Mouse (Mus musculus) neural tube, embryonic 13.5 days (tissue): ENCODE measurements around the gene D10Wsu102e. TPM values are rescaled to one million over a fixed set of nuclear protein-coding genes. Genes with fewer than 3 reads are reported as not detected.
"Not testable (repeated sequence)": the region's sequence is repeated elsewhere in the genome, so short reads cannot be mapped to it uniquely, and the experiment has no call there.

Source experiments
- ATAC-seq: fragments of 200-750 bp; cut with Nextera tagmentation; 2 replicates; pipeline ENCODE4 v1.8.0; 2017; ENCODE audit warnings: low read depth, mild to moderate bottlenecking, moderate TSS enrichment, moderate library complexity
- H3K27ac ChIP-seq: fragments of 300-500 bp; sonication (generic); replicated peaks from 2 replicates; pipeline ENCODE4 v1.5.1; 2015; ENCODE audit warnings: moderate library complexity, mild to moderate bottlenecking, inconsistent platforms
- H3K27me3 ChIP-seq: fragments of 300-500 bp; sonication (generic); 2 replicates; pipeline ENCODE4 v1.6.1; 2015; ENCODE audit warnings: mild to moderate bottlenecking, inconsistent platforms
- H3K36me3 ChIP-seq: fragments of 300-500 bp; sonication (generic); 2 replicates; pipeline ENCODE4 v1.6.1; 2015; ENCODE audit warnings: mild to moderate bottlenecking, inconsistent platforms
- H3K4me1 ChIP-seq: fragments of 300-500 bp; sonication (generic); replicated peaks from 2 replicates; pipeline ENCODE4 v1.6.1; 2015; ENCODE audit warnings: inconsistent platforms
- H3K4me2 ChIP-seq: fragments of 300-500 bp; sonication (generic); 2 replicates; pipeline ENCODE4 v1.6.1; 2015; ENCODE audit warnings: inconsistent platforms, mild to moderate bottlenecking, moderate library complexity
- H3K4me3 ChIP-seq: fragments of 300-500 bp; sonication (generic); 2 replicates; pipeline ENCODE4 v1.5.1; 2015; ENCODE audit warnings: mild to moderate bottlenecking, inconsistent platforms
- H3K9ac ChIP-seq: fragments of 300-500 bp; sonication (generic); 2 replicates; pipeline ENCODE4 v1.6.1; 2015; ENCODE audit warnings: moderate library complexity, mild to moderate bottlenecking, inconsistent platforms
- H3K9me3 ChIP-seq: fragments of 300-500 bp; sonication (generic); 2 replicates; pipeline ENCODE4 v1.6.1; 2016; ENCODE audit warnings: inconsistent platforms
- WGBS: fragments of 180-500 bp; shearing (Covaris S2); methylation state at CpG from one replicate; pipeline ENCODE4 v1.1.7; 2015; 5-methylcytosine and 5-hydroxymethylcytosine counted together
- polyA plus RNA-seq: library from polyadenylated mRNA; unstranded; fragments of >200 nt; fragmentation: Nextera tagmentation; extraction: Ambion mirVana; gene quantifications from 2 replicates; pipeline ENCODE4 v1.2.1, GENCODE M21; 2015

D10Wsu102e gene
- polyA plus RNA-seq, 1 experiment from 2014 or later = 0.82 TPM

DNA sequence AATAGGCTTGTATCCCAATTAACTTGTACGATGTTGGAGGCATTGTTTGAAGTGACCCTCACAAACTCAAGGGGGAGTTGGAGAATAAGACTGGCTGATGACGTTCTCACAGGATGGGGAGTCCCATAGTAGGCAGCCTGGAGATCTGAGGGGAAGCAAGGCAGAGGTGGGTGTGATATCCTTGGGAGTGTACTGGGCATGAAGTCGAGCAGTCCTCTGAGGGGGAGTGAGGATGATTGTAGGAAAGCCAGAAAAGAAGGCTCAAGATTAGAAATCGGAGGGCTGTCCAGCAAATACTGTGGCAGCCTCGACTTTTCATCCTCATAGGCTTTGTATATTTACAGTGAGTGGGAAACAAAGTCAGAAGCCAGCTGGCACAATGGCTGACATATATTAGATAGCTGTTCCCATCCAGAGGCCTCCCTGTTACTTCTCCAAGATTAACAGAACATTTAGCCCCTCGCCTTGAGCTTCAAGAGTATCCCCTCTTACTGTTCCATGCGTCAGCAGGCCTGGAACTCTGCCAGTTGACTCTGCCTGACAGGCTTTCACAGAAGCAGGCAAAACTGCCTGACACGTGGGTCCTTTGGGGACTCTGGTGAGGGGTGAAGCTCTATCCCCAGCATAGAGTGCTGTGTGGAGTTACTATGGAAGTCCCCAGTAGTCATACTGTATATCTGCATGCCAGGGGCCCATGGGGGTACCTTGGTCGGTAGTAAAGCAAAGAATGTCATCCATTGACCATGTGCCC lies 18.2 kb downstream of the D10Wsu102e start:
- Histone ChIP-seq H3K36me3 (peaks cover 23% of the 10 kb centered on the region), H3K27me3 (no peaks in the 10 kb centered on the region), H3K27ac (no peak overlapping the region), H3K9me3 (no peaks in the 10 kb centered on the region), H3K4me1 (0 out of 2 replicates have a peak, but pooled peaks cover 5% of the 10 kb centered on the region), H3K4me2 (no peak overlapping the region), H3K4me3 (no peak overlapping the region), H3K9ac (no peak overlapping the region)
- WGBS = 75% methylated on average over 9 of the region's 9 CpGs
- no peak for ATAC-seq

DNA sequence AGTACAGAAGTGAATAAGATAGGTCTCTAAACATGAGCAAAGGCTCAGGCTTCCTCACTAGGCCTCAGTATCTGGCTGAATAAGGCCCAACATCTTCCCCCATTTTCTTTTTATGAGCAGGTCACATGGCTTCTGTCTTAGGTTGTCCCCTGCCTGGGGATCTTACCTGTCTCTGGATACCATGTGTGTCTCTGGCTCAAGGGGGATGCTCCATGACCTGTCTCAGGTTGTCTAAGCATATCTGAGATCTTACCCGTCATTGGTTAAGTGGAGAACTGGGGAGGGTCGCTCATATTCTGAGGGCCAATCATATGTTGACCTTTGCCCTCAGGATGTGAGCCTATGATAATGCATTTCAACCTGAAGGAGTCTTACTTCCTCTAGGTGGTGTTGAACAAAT lies 20.5 kb downstream of the D10Wsu102e start:
- Histone ChIP-seq H3K9ac (no peak overlapping the region), H3K9me3 (no peaks in the 10 kb centered on the region), H3K36me3 (peaks cover 12% of the 10 kb centered on the region; the same call in 1 of the 2 replicates), H3K27me3 (no peaks in the 10 kb centered on the region), H3K4me3 (no peak overlapping the region), H3K4me2 (no peak overlapping the region), H3K4me1 (0 out of 2 replicates have a peak, but pooled peaks cover 5% of the 10 kb centered on the region), H3K27ac (no peak overlapping the region)
- WGBS = 93% methylated on average over 2 of the region's 2 CpGs
- ATAC-seq = no peak

DNA sequence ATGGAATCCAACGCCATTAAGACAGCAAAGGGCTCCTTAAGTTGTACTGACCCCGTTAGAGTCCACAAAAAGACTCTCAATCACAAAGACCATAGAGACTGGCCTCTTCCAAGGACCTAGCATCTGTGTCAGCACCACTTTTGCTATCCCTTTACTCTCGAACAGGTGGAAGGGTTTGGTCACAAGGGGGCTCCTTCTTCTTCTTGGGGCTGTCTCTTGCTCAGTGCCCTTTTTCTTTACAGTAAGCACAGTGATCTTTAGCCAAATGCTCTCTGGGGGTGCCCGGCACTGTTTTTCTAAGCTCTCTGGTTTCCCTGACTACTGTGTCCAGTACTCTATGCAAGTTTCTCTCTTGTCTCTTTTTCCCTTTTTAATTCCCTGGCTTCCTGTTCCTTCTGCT lies 22.5 kb downstream of the D10Wsu102e start:
- Histone ChIP-seq H3K4me3 (no peak overlapping the region), H3K27ac (no peak overlapping the region), H3K4me1 (0 out of 2 replicates have a peak, but pooled peaks cover 5% of the 10 kb centered on the region), H3K9me3 (no peaks in the 10 kb centered on the region), H3K27me3 (no peaks in the 10 kb centered on the region), H3K4me2 (no peak overlapping the region), H3K36me3 (peaks cover 11% of the 10 kb centered on the region; the same call in 1 of the 2 replicates), H3K9ac (no peak overlapping the region)
- 85% methylated on average over 4 of the region's 4 CpGs for WGBS
- no peak for ATAC-seq

DNA sequence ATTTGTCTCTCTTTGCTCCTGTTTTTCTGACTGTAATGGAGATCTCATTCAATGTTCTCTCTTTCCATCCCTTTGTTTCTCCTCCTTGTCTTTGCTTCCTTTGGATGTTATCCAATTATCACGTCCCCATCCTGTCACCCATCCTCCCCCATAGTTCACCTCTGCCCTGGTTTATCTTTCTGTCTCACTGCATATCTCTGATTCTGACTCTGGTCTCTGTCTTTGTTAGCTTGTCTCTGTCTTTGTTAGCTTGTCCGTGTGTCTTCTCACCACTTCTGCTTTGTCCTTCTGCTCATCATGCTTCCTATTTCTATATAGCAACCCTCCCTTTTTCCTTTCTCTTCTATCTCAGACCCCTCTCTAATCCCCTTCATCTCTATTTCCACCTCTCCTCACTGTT lies 23.0 kb downstream of the D10Wsu102e start:
- 85% methylated on average over 2 of the region's 2 CpGs for WGBS
- H3K36me3 ChIP-seq = peaks cover 11% of the 10 kb centered on the region; the same call in 1 of the 2 replicates
- H3K4me3 ChIP-seq = no peak overlapping the region
- 0 out of 2 replicates have a peak, but pooled peaks cover 4% of the 10 kb centered on the region for H3K4me1 ChIP-seq
- no peaks in the 10 kb centered on the region for H3K9me3 ChIP-seq
- H3K27ac ChIP-seq = no peak overlapping the region
- no peak for ATAC-seq
- no peaks in the 10 kb centered on the region for H3K27me3 ChIP-seq
- no peak overlapping the region for H3K9ac ChIP-seq
- H3K4me2 ChIP-seq = no peak overlapping the region

DNA sequence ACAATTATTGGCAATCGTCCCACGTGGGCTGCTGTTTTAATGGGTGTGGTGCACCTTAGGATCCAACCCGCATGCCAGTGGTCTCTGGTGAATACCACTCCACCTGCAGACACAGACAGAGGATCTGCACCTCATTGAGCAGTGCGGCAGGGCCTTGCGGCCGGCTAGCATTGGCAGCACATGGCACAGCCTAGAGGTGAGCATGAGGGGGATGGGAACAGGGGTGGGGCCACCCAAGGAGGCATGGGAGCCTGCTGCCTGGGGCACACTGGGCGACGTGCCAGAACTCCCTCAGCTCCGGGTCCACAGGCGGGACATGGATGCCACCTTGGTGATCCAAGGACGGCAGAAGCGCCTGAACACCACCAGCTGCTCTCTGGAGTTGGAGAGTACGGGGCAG lies 23.8 kb downstream of the D10Wsu102e start:
- no peak for ATAC-seq
- H3K4me2 ChIP-seq = no peak overlapping the region
- peaks cover 11% of the 10 kb centered on the region; the same call in 1 of the 2 replicates for H3K36me3 ChIP-seq
- H3K9ac ChIP-seq = no peak overlapping the region
- H3K4me3 ChIP-seq = no peak overlapping the region
- H3K9me3 ChIP-seq = no peaks in the 10 kb centered on the region
- WGBS = 93% methylated on average over 13 of the region's 13 CpGs
- H3K27me3 ChIP-seq = no peaks in the 10 kb centered on the region
- H3K4me1 ChIP-seq = no peaks in the 10 kb centered on the region
- no peak overlapping the region for H3K27ac ChIP-seq

DNA sequence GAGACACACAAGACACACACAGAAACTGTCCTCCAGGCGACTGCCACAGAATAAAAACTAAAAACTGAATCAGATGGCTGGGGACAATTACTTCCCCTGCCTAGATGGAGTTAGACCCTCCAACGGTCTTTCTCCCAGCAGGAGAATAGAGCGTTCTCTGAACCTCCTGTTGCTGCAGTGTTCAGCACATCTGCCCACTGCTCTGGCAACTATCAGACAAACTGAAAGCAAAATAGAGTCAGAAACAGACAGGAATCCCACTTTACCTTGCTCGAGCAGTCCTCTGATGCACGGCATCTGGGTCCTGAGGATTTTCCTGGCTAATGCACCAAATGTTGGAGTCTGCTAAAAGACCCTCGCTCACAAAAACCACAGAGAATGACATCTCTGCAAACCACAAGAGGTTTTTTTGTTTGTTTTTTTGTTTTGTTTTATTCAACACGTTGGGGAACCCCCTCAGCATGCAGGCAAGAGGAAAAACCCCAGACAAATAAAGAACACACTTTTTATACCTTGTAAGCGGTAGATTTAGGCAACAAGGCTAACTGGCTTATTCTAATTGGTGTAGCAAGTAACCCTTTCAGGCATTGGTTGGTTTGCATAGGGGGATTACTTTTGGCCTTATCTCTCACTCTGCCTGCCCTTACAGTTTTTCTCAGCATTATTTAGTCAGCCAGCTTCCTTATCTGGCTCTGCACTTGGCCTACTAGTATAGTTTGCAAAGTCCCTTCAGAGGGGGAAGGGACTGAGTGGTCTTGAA lies 24.6 kb downstream of the D10Wsu102e start:
- Histone ChIP-seq H3K36me3 (peaks cover 11% of the 10 kb centered on the region; the same call in 1 of the 2 replicates), H3K27me3 (no peaks in the 10 kb centered on the region), H3K4me1 (no peaks in the 10 kb centered on the region), H3K9me3 (no peaks in the 10 kb centered on the region), H3K27ac (no peak overlapping the region), H3K4me2 (no peak overlapping the region), H3K4me3 (no peak overlapping the region), H3K9ac (no peak overlapping the region)
- no peak for ATAC-seq
- WGBS = 90% methylated on average over 8 of the region's 8 CpGs

DNA sequence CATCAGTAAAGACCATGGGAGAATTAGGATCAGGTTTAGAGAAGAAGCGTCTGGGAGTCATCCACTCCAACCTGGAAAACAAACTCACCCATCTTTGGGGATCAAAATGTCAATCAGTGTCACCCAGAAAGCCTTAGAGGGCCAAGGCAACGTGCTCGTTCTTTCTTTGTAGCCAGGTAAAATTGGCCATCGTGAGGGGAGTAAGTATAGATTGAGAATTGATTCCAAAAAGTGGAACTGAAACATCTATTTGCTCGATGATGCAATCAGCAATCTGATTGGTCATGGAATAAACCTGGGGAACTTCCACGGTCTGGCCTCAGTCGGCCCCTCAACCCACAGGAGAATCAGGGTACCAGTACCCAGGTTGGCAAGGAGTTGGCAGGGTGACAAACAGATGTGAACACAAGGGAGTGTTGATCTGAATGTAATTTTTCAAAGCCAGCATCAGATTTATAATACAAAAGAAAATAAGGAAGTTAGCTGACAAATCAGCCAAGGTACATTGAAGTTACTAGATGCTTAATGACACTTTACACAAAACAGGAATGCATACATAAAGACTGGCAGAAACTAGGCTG lies 25.4 kb downstream of the D10Wsu102e start:
- H3K4me3 ChIP-seq = no peak overlapping the region
- no peak for ATAC-seq
- no peaks in the 10 kb centered on the region for H3K27me3 ChIP-seq
- H3K4me1 ChIP-seq = no peaks in the 10 kb centered on the region
- WGBS = 96% methylated on average over 7 of the region's 7 CpGs
- no peak overlapping the region for H3K9ac ChIP-seq
- no peaks in the 10 kb centered on the region for H3K9me3 ChIP-seq
- H3K36me3 ChIP-seq = peaks cover 11% of the 10 kb centered on the region; the same call in 1 of the 2 replicates
- no peak overlapping the region for H3K27ac ChIP-seq
- no peak overlapping the region for H3K4me2 ChIP-seq

DNA sequence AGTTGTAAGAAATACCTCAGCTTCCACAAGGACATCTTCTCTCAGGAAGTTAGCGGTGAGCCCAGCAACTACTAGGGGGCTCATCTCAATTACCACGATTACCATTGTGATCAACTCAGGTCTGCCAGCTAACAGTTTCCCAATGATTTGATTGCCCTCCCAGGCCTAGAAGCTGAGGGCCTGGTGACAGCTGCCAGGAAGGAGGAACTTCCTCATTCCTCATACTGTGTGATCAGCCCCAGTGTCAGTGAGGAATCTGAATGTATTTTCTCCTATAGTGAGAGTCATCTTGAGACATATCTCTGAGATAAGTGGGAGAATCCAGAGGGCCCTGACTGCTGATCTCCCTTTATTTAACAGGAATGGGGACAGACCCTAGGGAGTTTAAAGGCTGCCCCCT lies 37.3 kb downstream of the D10Wsu102e start:
- no peaks in the 10 kb centered on the region for H3K9me3 ChIP-seq
- H3K4me3 ChIP-seq = no peak overlapping the region
- no peak overlapping the region for H3K4me2 ChIP-seq
- no peak for ATAC-seq
- H3K27ac ChIP-seq = no peak overlapping the region
- H3K36me3 ChIP-seq = no peaks in the 10 kb centered on the region
- WGBS = 83% methylated on average over 2 of the region's 2 CpGs
- H3K4me1 ChIP-seq = no peaks in the 10 kb centered on the region
- H3K9ac ChIP-seq = no peak overlapping the region
- H3K27me3 ChIP-seq = no peaks in the 10 kb centered on the region

DNA sequence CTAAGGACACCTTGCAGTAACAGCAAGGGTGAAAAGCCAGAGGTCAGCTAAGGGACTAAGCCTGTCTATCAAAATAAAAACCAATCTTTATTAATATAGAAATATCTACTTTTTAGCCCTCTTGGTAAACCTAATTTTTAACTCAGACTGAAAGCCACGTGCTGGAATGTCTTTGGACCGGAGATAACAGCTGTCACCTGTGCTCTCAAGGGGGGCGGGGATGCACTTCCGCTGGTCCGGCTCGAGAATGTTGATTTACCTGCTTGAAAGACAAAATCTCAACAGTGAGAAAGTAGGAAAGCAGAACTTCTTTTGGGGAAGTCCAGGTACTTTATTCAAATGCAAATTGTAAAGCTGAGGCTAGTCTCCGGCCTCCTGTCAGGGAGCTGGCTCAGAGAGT lies 40.9 kb downstream of the D10Wsu102e start:
- WGBS = 91% methylated on average over 7 of the region's 7 CpGs
- not testable (repeated sequence) for H3K27me3 ChIP-seq, H3K4me2 ChIP-seq, H3K27ac ChIP-seq, H3K9ac ChIP-seq, H3K9me3 ChIP-seq, H3K36me3 ChIP-seq, ATAC-seq, H3K4me1 ChIP-seq, H3K4me3 ChIP-seq

DNA sequence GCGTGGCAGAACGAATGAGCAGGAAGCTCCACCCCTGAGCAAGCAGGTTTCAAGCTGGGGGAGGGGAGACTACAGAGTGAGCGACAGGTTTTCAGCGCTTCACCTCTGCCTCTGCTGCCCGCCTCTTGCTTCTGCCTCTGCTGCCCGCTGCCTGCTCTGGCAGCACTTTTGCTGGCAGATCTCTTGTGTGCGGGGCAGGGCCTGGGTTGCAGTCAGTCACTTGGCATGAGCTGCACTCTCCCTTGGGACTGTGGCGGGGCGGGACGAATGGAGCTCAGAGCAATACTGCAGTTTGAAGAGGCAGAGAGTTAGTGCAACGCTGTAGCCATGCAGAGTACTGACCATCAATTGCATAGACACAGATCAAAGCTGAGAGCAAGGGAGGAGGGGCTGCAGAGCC lies 45.0 kb downstream of the D10Wsu102e start:
- no peak overlapping the region for H3K9ac ChIP-seq
- no peaks in the 10 kb centered on the region for H3K4me1 ChIP-seq
- no peak for ATAC-seq
- H3K9me3 ChIP-seq = peaks cover 8% of the 10 kb centered on the region; the same call in 1 of the 2 replicates
- no peaks in the 10 kb centered on the region for H3K27me3 ChIP-seq
- H3K27ac ChIP-seq = no peak overlapping the region
- no peak overlapping the region for H3K4me3 ChIP-seq
- H3K4me2 ChIP-seq = no peak overlapping the region
- WGBS = 89% methylated on average over 11 of the region's 11 CpGs
- H3K36me3 ChIP-seq = peaks cover 12% of the 10 kb centered on the region

DNA sequence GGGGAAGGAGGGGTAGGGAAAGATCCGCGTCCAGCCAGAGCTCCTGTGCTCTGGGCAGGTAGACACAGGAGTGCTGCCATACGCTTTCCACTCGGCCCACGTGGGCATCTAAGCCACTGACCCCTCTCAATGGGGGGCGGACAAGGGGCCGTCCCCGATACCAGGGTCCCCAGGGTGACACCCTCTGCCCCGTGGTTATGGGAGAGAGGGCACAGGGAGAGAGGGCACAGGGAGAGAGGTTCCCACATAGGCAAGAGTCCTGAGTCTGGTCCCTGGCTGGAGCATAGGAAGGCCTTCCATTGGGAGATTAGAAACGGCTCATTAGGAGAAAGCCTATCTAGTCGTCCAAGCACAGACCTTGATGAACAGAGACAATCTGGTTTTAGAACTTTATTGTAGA lies 45.7 kb downstream of the D10Wsu102e start:
- Histone ChIP-seq H3K27me3 (no peaks in the 10 kb centered on the region), H3K9ac (no peak overlapping the region), H3K4me1 (no peaks in the 10 kb centered on the region), H3K4me3 (no peak overlapping the region), H3K9me3 (peaks cover 11% of the 10 kb centered on the region; the same call in 1 of the 2 replicates), H3K27ac (no peak overlapping the region), H3K36me3 (peaks cover 18% of the 10 kb centered on the region), H3K4me2 (no peak overlapping the region)
- WGBS = 91% methylated on average over 11 of the region's 11 CpGs
- ATAC-seq = no peak

DNA sequence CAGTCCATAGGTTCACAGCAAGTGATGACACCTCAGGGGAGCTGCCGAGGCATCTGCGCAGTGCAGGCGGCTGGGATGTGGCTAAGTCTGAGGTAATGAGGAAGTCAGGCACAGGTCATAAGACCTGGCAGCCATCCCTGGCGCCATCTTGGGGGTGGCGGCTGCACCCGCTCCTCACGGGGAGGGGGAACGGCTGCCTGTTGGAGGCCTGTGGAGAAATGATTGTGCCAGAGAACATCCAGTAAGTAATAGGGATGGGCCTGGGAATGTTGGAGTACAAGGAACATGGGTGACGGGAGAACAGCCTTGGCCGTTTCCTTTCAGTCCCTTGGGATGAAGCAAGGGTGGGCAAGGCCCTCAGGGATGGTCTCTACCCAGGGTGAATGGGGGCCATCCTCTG lies 47.1 kb downstream of the D10Wsu102e start:
- Histone ChIP-seq H3K4me2 (no peak overlapping the region), H3K9me3 (peaks cover 19% of the 10 kb centered on the region), H3K27me3 (no peaks in the 10 kb centered on the region), H3K4me3 (no peak overlapping the region), H3K36me3 (peaks cover 30% of the 10 kb centered on the region), H3K9ac (no peak overlapping the region), H3K27ac (no peak overlapping the region), H3K4me1 (no peaks in the 10 kb centered on the region)
- 98% methylated on average over 10 of the region's 10 CpGs for WGBS
- no peak for ATAC-seq
